Mouse (Mus musculus): ENCODE results near the gene Nupl1.

DNA sequence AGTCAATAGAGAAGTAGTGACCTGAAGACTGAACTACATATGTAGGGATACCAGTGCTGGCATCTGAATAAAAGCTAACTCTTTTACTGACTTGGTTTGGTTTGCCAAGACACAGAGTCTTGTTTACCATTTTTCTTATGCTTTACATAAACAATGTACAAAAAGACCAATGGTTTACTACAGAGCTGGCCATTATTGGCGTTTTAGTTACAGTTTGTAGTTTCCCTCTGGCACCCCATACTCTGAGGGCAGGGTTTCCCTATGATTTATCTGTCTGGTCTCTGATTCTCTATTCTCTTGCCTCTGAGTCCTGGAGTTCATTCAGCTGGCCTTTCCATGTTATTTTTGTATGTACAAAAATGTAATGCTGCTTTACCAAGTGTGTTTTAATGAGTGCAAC, 44.3 kb upstream of the Nupl1 start:
- no peak for TF ChIP-seq EP300 (IDR thresholded peaks at IDR 0.05; ENCODE audit: low read depth)
- TF ChIP-seq CTCF (IDR thresholded peaks at IDR 0.05; ENCODE audit: low read depth): no peak
